Mouse (Mus musculus) lung, embryonic 14.5 days (tissue): Measurements from ENCODE around the gene Tcf23. TPM values are rescaled to one million over a fixed set of nuclear protein-coding genes. Genes with fewer than 3 reads are reported as not detected.

ENCODE experiments used
- ATAC-seq: fragments of 200-750 bp; cut with Nextera tagmentation; 2 replicates; pipeline ENCODE4 v1.8.0; 2017; ENCODE audit warnings: mild to moderate bottlenecking, moderate TSS enrichment, moderate library complexity; ENCODE audit not compliant: insufficient read depth
- DNase-seq: peaks from one replicate; pipeline ENCODE4 v3.0.0-alpha.2; 2015
- H3K27ac ChIP-seq: fragments of 300-500 bp; sonication (generic); 2 replicates; pipeline ENCODE4 v1.5.1; 2014; ENCODE audit warnings: low read depth, mild to moderate bottlenecking, moderate library complexity
- H3K27me3 ChIP-seq: fragments of 300-500 bp; sonication (generic); 2 replicates; pipeline ENCODE4 v1.6.1; 2014; ENCODE audit warnings: low read length, control low read depth; ENCODE audit not compliant: insufficient read depth
- H3K36me3 ChIP-seq: fragments of 300-500 bp; sonication (generic); 2 replicates; pipeline ENCODE4 v1.6.1; 2014; ENCODE audit warnings: control low read depth; ENCODE audit not compliant: insufficient read depth
- H3K4me1 ChIP-seq: fragments of 300-500 bp; sonication (generic); 2 replicates; pipeline ENCODE4 v1.6.1; 2014; ENCODE audit warnings: antibody characterized with exemption, control low read depth; ENCODE audit not compliant: insufficient read depth
- H3K4me2 ChIP-seq: fragments of 300-500 bp; sonication (generic); 2 replicates; pipeline ENCODE4 v1.6.1; 2014; ENCODE audit warnings: mild to moderate bottlenecking
- H3K4me3 ChIP-seq: fragments of 300-500 bp; sonication (generic); 2 replicates; pipeline ENCODE4 v1.5.1; 2014; ENCODE audit warnings: low read depth, low read length
- H3K9ac ChIP-seq: fragments of 300-500 bp; sonication (generic); 2 replicates; pipeline ENCODE4 v1.6.1; 2014
- H3K9me3 ChIP-seq: fragments of 300-500 bp; sonication (generic); 2 replicates; pipeline ENCODE4 v1.6.1; 2016; ENCODE audit warnings: low read depth, low read length, control low read depth
- CTCF ChIP-seq: IDR thresholded peaks from 2 replicates; pipeline ENCODE4 v1.5.1; 2016; ENCODE audit warnings: antibody characterized with exemption, low read depth
- WGBS: fragments of 180-500 bp; shearing (Covaris S2); extraction: QIAGEN DNeasy Blood & Tissue Kit; methylation state at CpG from one replicate; pipeline ENCODE4 v1.1.7; 2014; 5-methylcytosine and 5-hydroxymethylcytosine counted together
- polyA plus RNA-seq: library from polyadenylated mRNA; unstranded; fragments of >200 nt; fragmentation: Nextera tagmentation; extraction: Ambion mirVana; gene quantifications from 2 replicates; pipeline ENCODE4 v1.2.1, GENCODE M21; 2014

The Tcf23 gene
- polyA plus RNA-seq, 1 experiment from 2014 or later = 0.25 TPM

DNA sequence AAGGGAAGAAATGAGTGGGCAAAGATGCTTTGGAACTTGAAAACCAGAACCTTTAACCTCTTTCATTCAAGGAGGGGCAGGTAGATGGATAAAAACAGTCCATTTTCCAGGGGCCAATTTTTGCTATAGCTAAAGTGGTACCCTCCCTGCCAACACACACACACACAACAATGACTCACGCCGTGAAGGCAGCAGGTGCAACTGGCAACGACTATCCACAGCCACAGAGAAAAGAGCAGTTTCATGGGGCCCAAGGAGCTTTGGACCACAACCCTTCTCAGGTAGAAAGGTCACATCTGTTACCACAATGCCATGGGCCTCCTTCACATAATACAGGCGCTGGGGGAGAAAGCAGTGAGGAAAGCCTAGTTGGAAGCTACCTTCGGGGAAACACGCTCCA, 12.7 kb upstream of the Tcf23 start:
- DNase-seq = no peak
- no peaks in the 10 kb centered on the region for H3K27me3 ChIP-seq
- WGBS = 86% methylated on average over 6 of the region's 6 CpGs
- no peak for TF ChIP-seq CTCF
- H3K9ac ChIP-seq = no peak overlapping the region
- no peak for ATAC-seq
- no peak overlapping the region for H3K4me3 ChIP-seq
- H3K9me3 ChIP-seq = no peaks in the 10 kb centered on the region
- no peak overlapping the region for H3K27ac ChIP-seq
- H3K4me2 ChIP-seq = no peak overlapping the region
- H3K36me3 ChIP-seq = peaks cover 53% of the 10 kb centered on the region
- peaks cover 6% of the 10 kb centered on the region for H3K4me1 ChIP-seq

DNA sequence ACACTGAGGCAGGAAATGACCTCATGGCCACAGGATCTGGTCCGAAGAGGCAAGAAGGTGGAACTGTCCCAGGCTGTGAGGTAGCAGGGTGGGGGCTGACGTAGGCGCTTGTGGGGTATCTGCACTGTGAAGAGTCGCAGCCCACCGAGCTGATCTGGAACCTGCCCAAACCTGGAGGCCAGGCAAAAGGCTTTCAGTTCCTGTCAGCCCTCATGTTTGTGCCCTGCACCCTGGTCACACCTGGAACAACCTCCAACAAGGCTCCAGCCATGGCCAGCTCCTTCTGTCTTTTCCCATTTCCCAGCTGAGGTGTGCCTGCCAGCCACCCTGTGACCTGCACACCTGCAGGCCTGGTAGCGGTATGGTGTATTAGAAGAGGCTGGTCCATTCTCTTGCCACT, 10.6 kb upstream of the Tcf23 start:
- H3K4me2 ChIP-seq = 0 out of 2 replicates have a peak overlapping the region, but pooled peaks have one; percentile 65
- no peak overlapping the region for H3K9ac ChIP-seq

DNA sequence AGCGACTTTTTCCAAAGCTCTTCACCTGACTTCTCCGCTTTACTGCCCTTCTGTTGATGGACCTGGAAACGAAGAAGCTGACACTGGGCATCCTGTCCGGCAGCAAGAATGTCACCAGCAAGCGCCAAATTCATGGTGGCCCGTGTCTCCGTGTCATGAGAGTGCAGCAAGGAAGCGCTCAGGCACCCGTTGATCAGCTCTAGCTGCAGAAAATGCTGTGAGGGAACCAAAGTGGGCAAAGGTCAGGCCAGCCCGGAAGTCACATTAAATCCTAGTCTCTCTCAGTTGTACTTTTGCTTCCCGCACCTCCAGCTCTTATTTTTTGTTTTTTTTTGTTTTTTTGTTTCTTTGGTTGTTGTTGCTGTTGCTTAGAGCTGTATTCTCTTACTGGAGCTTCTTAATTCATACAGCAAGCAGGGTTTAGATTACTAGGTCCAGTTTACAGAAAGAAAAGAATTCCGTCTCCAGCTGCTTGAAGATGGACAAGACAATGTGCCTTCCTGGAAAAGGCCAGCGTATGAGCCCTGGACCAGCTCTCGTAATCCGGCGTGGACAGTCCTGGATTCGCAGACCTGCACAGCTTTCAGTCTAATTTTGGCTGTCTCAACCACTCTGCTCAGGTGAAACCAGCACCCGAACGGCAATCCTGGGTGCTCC, 9.1 kb upstream of the Tcf23 start:
- no peak for TF ChIP-seq CTCF
- 21% methylated on average over 19 of the region's 19 CpGs for WGBS
- peak overlapping the region; percentile 86 for H3K9ac ChIP-seq

More for the DNA sequence above, 10.6 kb upstream of the Tcf23 start:
- ATAC-seq (no peak), DNase-seq (no peak)
- Histone ChIP-seq H3K27me3 (no peaks in the 10 kb centered on the region), H3K4me3 (0 out of 2 replicates have a peak overlapping the region, but pooled peaks have one; percentile 3), H3K27ac (no peak overlapping the region), H3K4me1 (peaks cover 6% of the 10 kb centered on the region), H3K9me3 (no peaks in the 10 kb centered on the region), H3K36me3 (peaks cover 45% of the 10 kb centered on the region)
- WGBS = 86% methylated on average over 6 of the region's 6 CpGs
- TF ChIP-seq CTCF = no peak

DNA sequence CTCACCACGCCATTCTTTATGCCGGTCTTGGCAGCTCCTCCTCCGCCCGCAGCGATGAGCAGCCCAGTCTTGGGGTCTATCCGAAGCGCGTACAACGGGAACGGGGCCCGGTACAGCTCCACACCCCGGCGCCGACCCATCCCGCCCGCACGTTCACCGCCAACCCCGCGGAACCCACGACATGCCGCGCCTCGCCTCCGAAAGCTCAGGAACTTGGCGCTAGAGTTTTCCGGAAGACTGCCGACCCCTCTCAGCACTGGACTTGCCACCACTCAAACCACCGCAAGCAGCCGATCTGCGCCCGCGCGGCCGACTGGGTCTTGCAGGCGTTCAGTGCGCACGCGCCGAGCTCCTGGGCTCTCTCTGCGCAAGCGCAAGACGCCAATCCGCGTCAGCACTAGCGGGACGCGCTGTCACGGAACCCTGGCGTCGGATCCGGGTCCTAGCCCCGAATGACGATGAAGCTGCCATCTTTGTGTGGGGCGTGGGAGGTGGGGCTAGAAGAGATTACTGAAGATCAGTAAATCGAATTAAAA, 8.4 kb upstream of the Tcf23 start, which contains the start of gene Preb:
Preb (minus strand) TSS at position 396 of the 536 bp plus-strand sequence.
- peak; percentile 95 for ATAC-seq
- Histone ChIP-seq H3K36me3 (peaks cover 24% of the 10 kb centered on the region), H3K4me2 (peak within 1 kb of the TSS; percentile 65), H3K9ac (peak within 1 kb of the TSS; percentile 86), H3K9me3 (no peaks in the 10 kb centered on the region), H3K4me1 (peaks cover 6% of the 10 kb centered on the region), H3K27me3 (no peaks in the 10 kb centered on the region), H3K27ac (peak within 1 kb of the TSS; percentile 90), H3K4me3 (peak within 1 kb of the TSS; percentile 90)
- WGBS = under 1% methylated on average over 56 of the region's 56 CpGs
- TF ChIP-seq CTCF = peak; percentile 50
- DNase-seq = peak; percentile 100

More for the DNA sequence above, 9.1 kb upstream of the Tcf23 start:
- ATAC-seq = no peak; the same call in 1 of the 2 replicates
- Histone ChIP-seq H3K27ac (peak overlapping the region; percentile 90), H3K4me1 (peaks cover 6% of the 10 kb centered on the region), H3K36me3 (peaks cover 31% of the 10 kb centered on the region), H3K9me3 (no peaks in the 10 kb centered on the region), H3K4me3 (peak overlapping the region; percentile 90), H3K4me2 (peak overlapping the region; percentile 65), H3K27me3 (no peaks in the 10 kb centered on the region)
- peak; percentile 39 for DNase-seq

DNA sequence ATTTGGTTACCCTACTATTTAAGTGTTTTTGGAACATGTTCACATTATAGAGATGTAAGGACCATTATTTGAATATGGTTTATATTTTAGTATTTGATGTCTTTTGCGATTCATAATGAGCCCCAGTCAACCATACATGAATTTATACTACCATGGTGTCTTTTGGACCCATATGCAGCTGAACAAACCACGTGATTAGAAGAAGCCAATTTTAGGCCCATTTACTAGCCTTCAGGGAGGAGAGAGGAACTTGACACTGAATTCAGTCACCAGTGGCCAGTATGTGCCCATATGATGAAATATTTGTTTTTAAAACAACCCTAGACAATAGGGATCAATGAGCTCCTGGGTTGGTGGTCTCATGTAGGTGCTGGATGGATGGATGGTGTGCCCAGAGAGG, 7.6 kb upstream of the Tcf23 start:
- Histone ChIP-seq H3K4me3 (no peak overlapping the region), H3K4me2 (peak overlapping the region; percentile 65), H3K27me3 (no peaks in the 10 kb centered on the region), H3K9me3 (no peaks in the 10 kb centered on the region), H3K36me3 (peaks cover 16% of the 10 kb centered on the region), H3K4me1 (peaks cover 6% of the 10 kb centered on the region), H3K27ac (no peak overlapping the region; the same call in 1 of the 2 replicates), H3K9ac (no peak overlapping the region)
- WGBS = 84% methylated on average over 2 of the region's 2 CpGs
- no peak for ATAC-seq
- DNase-seq = no peak
- no peak for TF ChIP-seq CTCF

DNA sequence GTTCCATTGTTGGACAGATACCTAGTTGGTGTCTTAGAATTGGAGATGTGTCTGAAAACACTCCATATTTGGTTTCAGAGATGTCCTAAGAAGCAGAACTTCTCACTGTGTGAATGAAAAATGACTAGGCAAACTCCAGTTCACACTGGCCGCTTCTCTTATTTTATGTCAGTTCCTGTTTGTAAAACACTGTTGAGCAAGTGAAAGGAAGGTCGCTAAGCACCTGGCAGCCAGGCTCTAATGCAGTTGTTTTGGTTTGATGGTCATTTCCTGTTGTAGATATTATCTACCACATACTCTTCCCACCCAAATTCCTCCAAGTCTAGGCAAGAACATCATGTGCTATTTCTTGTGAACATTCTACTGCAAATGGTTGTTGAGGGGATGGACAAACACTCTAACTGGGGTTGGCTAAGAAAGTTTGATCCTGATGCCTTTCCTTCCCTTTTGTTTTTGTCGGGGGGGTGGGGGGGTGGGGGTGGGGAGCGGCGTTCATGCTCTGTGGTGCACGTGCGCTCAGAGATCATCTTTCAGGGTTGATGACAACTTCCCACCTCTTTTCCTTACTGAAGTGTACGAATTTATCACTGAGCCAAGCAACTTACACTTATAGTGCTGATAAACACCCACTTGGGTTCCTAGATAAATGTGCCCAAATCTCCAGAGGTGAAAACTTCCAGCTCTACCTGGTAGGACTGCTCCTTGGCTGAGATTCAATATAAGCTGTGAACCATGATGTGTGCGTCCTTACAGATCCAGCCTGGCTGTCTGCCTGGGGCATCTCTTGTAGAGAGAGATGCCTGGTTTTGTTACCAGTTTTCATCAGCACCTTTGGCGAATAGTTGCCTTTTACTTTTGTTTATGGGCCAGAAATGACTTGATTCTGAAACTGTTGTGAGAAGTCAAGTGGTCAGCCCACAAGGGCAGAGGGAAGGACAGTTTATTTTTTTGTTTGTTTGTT, 6.6 kb upstream of the Tcf23 start:
- 56% methylated on average over 10 of the region's 10 CpGs for WGBS
- Histone ChIP-seq H3K4me3 (no peak overlapping the region), H3K36me3 (peaks cover 12% of the 10 kb centered on the region), H3K4me1 (peaks cover 6% of the 10 kb centered on the region), H3K27me3 (no peaks in the 10 kb centered on the region), H3K4me2 (no peak overlapping the region), H3K9ac (no peak overlapping the region), H3K27ac (no peak overlapping the region), H3K9me3 (no peaks in the 10 kb centered on the region)
- TF ChIP-seq CTCF = no peak
- ATAC-seq = no peak
- peak; percentile 32 for DNase-seq
